Mouse (Mus musculus) CH12.LX (cell line): ENCODE data around the gene Cstad. TPM values are rescaled to one million over a fixed set of nuclear protein-coding genes. Genes with fewer than 3 reads are reported as not detected.

ENCODE experiments used
- DNase-seq: peaks from one replicate; pipeline ENCODE4 v3.0.0-alpha.2; 2013; ENCODE audit errors: extremely low read depth
- H3K27ac ChIP-seq: 2 replicates; pipeline ENCODE4 v1.5.1; 2012; ENCODE audit warnings: low read depth, mild to moderate bottlenecking, control low read depth, moderate library complexity; ENCODE audit not compliant: insufficient read depth
- H3K27me3 ChIP-seq: replicated peaks from 2 replicates; pipeline ENCODE3; 2012; ENCODE audit warnings: inconsistent platforms
- H3K36me3 ChIP-seq, 2 experiments: replicated peaks in 1 of 2; 2 replicates each; pipeline versions ENCODE3 to v1.6.1; 2012; ENCODE audit warnings: inconsistent platforms in 1 of 2, low read length in 1 of 2, mild to moderate bottlenecking in 1 of 2, mixed read lengths in 1 of 2, moderate library complexity in 1 of 2; ENCODE audit not compliant: control insufficient read depth in 1 of 2, insufficient read depth in 1 of 2
- H3K4me1 ChIP-seq, 2 experiments: 2 replicates each; pipeline ENCODE4 v1.6.1; 2012; ENCODE audit warnings: inconsistent platforms in 1 of 2, moderate library complexity in 1 of 2; ENCODE audit not compliant: insufficient read depth in 2 of 2, control insufficient read depth in 1 of 2
- H3K4me2 ChIP-seq: 2 replicates; pipeline ENCODE4 v1.6.1; 2012; ENCODE audit warnings: low read depth, mild to moderate bottlenecking, control low read depth; ENCODE audit not compliant: poor library complexity, insufficient read depth, severe bottlenecking
- H3K4me3 ChIP-seq, 3 experiments: fragments of 150-350 bp in 1 of 3; sonication (generic) in 1 of 3; replicated peaks in 1 of 3; 2 replicates each; pipeline versions ENCODE3 to v1.5.1; 2011 to 2012; ENCODE audit warnings: low read depth in 2 of 3, low read length in 2 of 3, mild to moderate bottlenecking in 2 of 3, moderate library complexity in 2 of 3, control low read depth in 1 of 3, improper control_type of control experiment in 1 of 3, inconsistent platforms in 1 of 3, mixed read lengths in 1 of 3; ENCODE audit not compliant: poor library complexity in 1 of 3
- H3K79me2 ChIP-seq: replicated peaks from 2 replicates; pipeline ENCODE4 v1.6.1; 2012; ENCODE audit warnings: mild to moderate bottlenecking, moderate library complexity; ENCODE audit not compliant: control insufficient read depth, poor library complexity, insufficient read depth, severe bottlenecking; ENCODE audit errors: extremely low read depth
- H3K9ac ChIP-seq: 2 replicates; pipeline ENCODE4 v1.6.1; 2012; ENCODE audit warnings: low read depth, mild to moderate bottlenecking, control low read depth, moderate library complexity; ENCODE audit not compliant: insufficient read depth
- H3K9me3 ChIP-seq: replicated peaks from 2 replicates; pipeline ENCODE3; 2012; ENCODE audit warnings: low read length, inconsistent platforms, mixed read lengths
- CTCF ChIP-seq, 2 experiments: IDR thresholded peaks in 1 of 2; conservative IDR thresholded peaks in 1 of 2; 2 replicates each; pipeline ENCODE4 v1.5.1; 2011 to 2012; ENCODE audit warnings: low read depth in 2 of 2, low read length in 2 of 2, improper control_type of control experiment in 1 of 2, inconsistent platforms in 1 of 2, mild to moderate bottlenecking in 1 of 2, moderate library complexity in 1 of 2
- ELF1 ChIP-seq: IDR thresholded peaks from 2 replicates; pipeline ENCODE4 v1.6.1; 2014; ENCODE audit warnings: low read depth, mild to moderate bottlenecking, inconsistent platforms, low read length, improper control_type of control experiment
- EP300 ChIP-seq: IDR thresholded peaks from 2 replicates; pipeline ENCODE4 v1.6.1; 2011; ENCODE audit warnings: low read length, improper control_type of control experiment
- ETS1 ChIP-seq: conservative IDR thresholded peaks from 2 replicates; pipeline ENCODE4 v1.6.1; 2012; ENCODE audit warnings: low read depth, mild to moderate bottlenecking, inconsistent platforms, low read length, improper control_type of control experiment, moderate library complexity
- HCFC1 ChIP-seq: IDR thresholded peaks from 2 replicates; pipeline ENCODE4 v1.6.1; 2012; ENCODE audit warnings: low read depth, mild to moderate bottlenecking, inconsistent platforms, low read length, improper control_type of control experiment
- IRF4 ChIP-seq: IDR thresholded peaks from 2 replicates; pipeline ENCODE4 v1.6.1; 2014; ENCODE audit warnings: low read depth, mild to moderate bottlenecking, inconsistent platforms, low read length, improper control_type of control experiment
- JUND ChIP-seq: conservative IDR thresholded peaks from 2 replicates; pipeline ENCODE4 v1.6.1; 2011; ENCODE audit warnings: low read depth, low read length, improper control_type of control experiment
- KAT2A ChIP-seq: IDR thresholded peaks from 2 replicates; pipeline ENCODE4 v1.6.1; 2012; ENCODE audit warnings: low read length, improper control_type of control experiment, inconsistent platforms; ENCODE audit not compliant: insufficient replicate concordance
- MAFK ChIP-seq: IDR thresholded peaks from 2 replicates; pipeline ENCODE4 v1.6.1; 2011; ENCODE audit warnings: low read length, improper control_type of control experiment; ENCODE audit not compliant: insufficient replicate concordance
- MAZ ChIP-seq: IDR thresholded peaks from 2 replicates; pipeline ENCODE4 v1.6.1; 2012; ENCODE audit warnings: low read depth, mild to moderate bottlenecking, inconsistent platforms, low read length, improper control_type of control experiment, moderate library complexity
- MEF2A ChIP-seq: IDR thresholded peaks from 2 replicates; pipeline ENCODE4 v1.6.1; 2014; ENCODE audit warnings: low read depth, mild to moderate bottlenecking, inconsistent platforms, low read length, improper control_type of control experiment, borderline replicate concordance
- MXI1 ChIP-seq: IDR thresholded peaks from 2 replicates; pipeline ENCODE4 v1.6.1; 2011; ENCODE audit warnings: mild to moderate bottlenecking, low read depth, low read length, improper control_type of control experiment
- MYC ChIP-seq: IDR thresholded peaks from 2 replicates; pipeline ENCODE4 v1.6.1; 2011; ENCODE audit warnings: low read depth, mild to moderate bottlenecking, improper control_type of control experiment, low read length
- NELFE ChIP-seq: IDR thresholded peaks from 2 replicates; pipeline ENCODE4 v1.6.1; 2011; ENCODE audit warnings: low read depth, low read length, improper control_type of control experiment
- PAX5 ChIP-seq: IDR thresholded peaks from 2 replicates; pipeline ENCODE4 v1.6.1; 2012; ENCODE audit warnings: low read length, inconsistent platforms, mixed read lengths
- POLR2A ChIP-seq: IDR thresholded peaks from 2 replicates; pipeline ENCODE4 v1.6.1; 2011; ENCODE audit warnings: low read depth, mild to moderate bottlenecking, improper control_type of control experiment, low read length
- POLR2AphosphoS2 ChIP-seq: IDR thresholded peaks from 2 replicates; pipeline ENCODE4 v1.6.1; 2011; ENCODE audit warnings: low read depth, low read length, improper control_type of control experiment
- RAD21 ChIP-seq: IDR thresholded peaks from 2 replicates; pipeline ENCODE4 v1.6.1; 2011; ENCODE audit warnings: low read depth, mild to moderate bottlenecking, low read length, improper control_type of control experiment, moderate library complexity
- SMC3 ChIP-seq: IDR thresholded peaks from 2 replicates; pipeline ENCODE4 v1.6.1; 2011; ENCODE audit warnings: low read depth, low read length, improper control_type of control experiment
- TBP ChIP-seq: conservative IDR thresholded peaks from 2 replicates; pipeline ENCODE4 v1.6.1; 2011; ENCODE audit warnings: low read depth, low read length, improper control_type of control experiment
- UBTF ChIP-seq: IDR thresholded peaks from 2 replicates; pipeline ENCODE4 v1.6.1; 2012; ENCODE audit warnings: low read depth, mild to moderate bottlenecking, inconsistent platforms, low read length, improper control_type of control experiment, moderate library complexity
- USF2 ChIP-seq: conservative IDR thresholded peaks from 2 replicates; pipeline ENCODE4 v1.6.1; 2011; ENCODE audit warnings: low read depth, low read length, improper control_type of control experiment
- ZKSCAN1 ChIP-seq: IDR thresholded peaks from 2 replicates; pipeline ENCODE4 v1.6.1; 2012; ENCODE audit warnings: low read depth, inconsistent platforms, low read length, improper control_type of control experiment, borderline replicate concordance
- ZMIZ1 ChIP-seq: IDR thresholded peaks from 2 replicates; pipeline ENCODE4 v1.6.1; 2012; ENCODE audit warnings: low read depth, mild to moderate bottlenecking, inconsistent platforms, low read length, improper control_type of control experiment
- ZNF384 ChIP-seq: IDR thresholded peaks from 2 replicates; pipeline ENCODE4 v1.6.1; 2012; ENCODE audit warnings: low read depth, low read length, improper control_type of control experiment, inconsistent platforms
- dilution Hi-C: fragments of 300-500 bp; cut with MboI; formaldehyde crosslinking; loops from 2 replicates; pipeline ENCODE4 v1.14.3; 2020; ENCODE audit warnings: low sequenced_read_pairs; ENCODE audit not compliant: extremely low pct_unique_long_range_greater_than_20kb, extremely low pct_ligation_motif_present
- in situ Hi-C: fragments of 300-500 bp; cut with MboI; formaldehyde crosslinking; loops from 3 replicates; pipeline ENCODE4 v1.14.3; 2019; ENCODE audit warnings: low sequenced_read_pairs, low pct_ligation_motif_present, low pct_unique_long_range_greater_than_20kb, mixed read lengths
- polyA plus RNA-seq: library from polyadenylated mRNA; unstranded; fragments of >175 nt; gene quantifications from 2 replicates; pipeline ENCODE4 v1.2.1, GENCODE M21; 2012; ENCODE audit warnings: low read depth; ENCODE audit not compliant: insufficient read length
- total RNA-seq, 2 experiments: library from RNA; depleted of rRNA; stranded (reverse); fragments of 300-350 nt in 1 of 2; fragments of >200 nt in 1 of 2; gene quantifications; 2 replicates each; pipeline ENCODE4 v1.2.3; 2012 to 2014

The Cstad gene
- 0.51 TPM in 1 of 2 replicates, not detected in the other for total RNA-seq (2012; rRNA removed)
- not detected in 2 replicates for total RNA-seq (2014; rRNA removed)
- 0.29 TPM in 1 of 2 replicates, not detected in the other for polyA plus RNA-seq

DNA sequence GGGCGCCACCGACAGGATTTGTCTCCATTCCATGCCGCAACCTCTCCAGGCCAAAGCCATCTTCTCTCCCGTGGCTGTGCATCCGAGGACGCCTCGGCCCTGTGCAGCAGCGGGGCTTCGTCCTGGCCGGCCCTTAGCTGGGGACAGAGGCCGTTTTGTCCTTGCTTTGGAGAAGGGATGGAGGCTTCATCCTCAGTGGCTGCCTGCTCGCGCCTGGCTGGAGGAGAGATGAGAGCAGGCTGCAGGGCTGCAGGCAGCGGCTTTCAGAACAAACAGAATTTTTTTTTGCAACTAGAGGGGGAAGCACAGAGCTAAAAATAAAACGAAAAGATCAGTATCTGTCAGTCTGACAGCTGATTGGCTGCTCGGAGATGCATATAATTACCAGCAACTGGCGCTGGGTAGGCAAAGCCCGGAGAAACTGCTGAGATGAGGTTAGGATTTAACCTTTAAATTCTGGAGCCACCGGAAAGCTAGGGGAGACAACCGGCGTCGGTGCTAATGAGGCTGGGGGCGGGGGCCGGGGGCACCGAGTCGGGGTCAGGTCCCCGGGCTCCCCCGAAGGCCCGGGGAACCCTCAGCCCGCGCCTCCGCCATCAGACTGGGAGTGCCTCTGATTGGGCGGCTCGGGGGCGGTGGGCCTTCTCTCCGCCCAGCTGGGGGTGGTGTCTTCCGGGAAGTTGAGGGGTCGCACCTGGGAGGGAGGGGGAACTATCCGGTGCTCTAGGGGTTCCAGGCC, at the start of gene Cstad:
TSS of gene Cstad (plus strand) at position 400 of the 739 bp plus-strand sequence.
- DNase-seq = peak; percentile 82
- H3K4me1 ChIP-seq = peaks cover 17 to 55% of the 10 kb centered on the region in 2 experiments
- peak; percentile 43; the same call in 1 of the 2 replicates for TF ChIP-seq IRF4
- no peak; the same call in 1 of the 2 replicates for TF ChIP-seq MXI1
- no peak for TF ChIP-seq ETS1
- no peak for TF ChIP-seq MAFK
- peak; percentile 95 for TF ChIP-seq MEF2A
- peak; percentile 76 for TF ChIP-seq ELF1
- TF ChIP-seq MAZ = 0 out of 2 replicates have a peak, but pooled peaks have one; percentile 18
- no peak for TF ChIP-seq UBTF
- peak; percentile 94 for TF ChIP-seq ZNF384
- peak; percentile 52; the same call in 1 of the 2 replicates for TF ChIP-seq POLR2A
- no peak for TF ChIP-seq POLR2AphosphoS2
- TF ChIP-seq CTCF (conservative IDR thresholded peaks at IDR 0.05 in 1 of 2, IDR thresholded peaks at IDR 0.05 in 1 of 2; ENCODE audit: low read depth in 2 of 2, low read length in 2 of 2) = 0 out of 4 replicates have a peak, but pooled peaks of 1 of the 2 experiments have one; percentile 7
- no peak for TF ChIP-seq PAX5
- TF ChIP-seq MYC = peak; percentile 19; the same call in 1 of the 2 replicates
- no peak for TF ChIP-seq KAT2A
- TF ChIP-seq NELFE = no peak; the same call in 1 of the 2 replicates
- peak; percentile 31 for TF ChIP-seq SMC3
- peak; percentile 30 for TF ChIP-seq RAD21
- no peak for TF ChIP-seq USF2
- no peak for TF ChIP-seq ZKSCAN1
- no peak for TF ChIP-seq HCFC1
- TF ChIP-seq ZMIZ1 = no peak
- no peak for TF ChIP-seq JUND
- TF ChIP-seq EP300 = no peak
- TF ChIP-seq TBP = peak; percentile 76
- TF ChIP-seq, all 38 proteins: peak for 11
- H3K27ac ChIP-seq = peak within 1 kb of the TSS; percentile 95
- dilution Hi-C loops = no loop called here
- H3K9me3 ChIP-seq = peaks cover 2% of the 10 kb centered on the region
- no peaks in the 10 kb centered on the region for H3K79me2 ChIP-seq
- peak within 1 kb of the TSS; percentile 56 to 65 (median 58) for H3K4me3 ChIP-seq
- H3K9ac ChIP-seq = peak within 1 kb of the TSS; percentile 76
- in situ Hi-C loops = loop anchor here (5.0 kb wide), 1 partner anchor 53 kb away; no protein-coding TSS in a partner anchor
- H3K4me2 ChIP-seq = peak within 1 kb of the TSS; percentile 91
- H3K36me3 ChIP-seq = no peaks in the 10 kb centered on the region
- H3K27me3 ChIP-seq = no peaks in the 10 kb centered on the region
